Mouse (Mus musculus) liver, adult 2 months (tissue): ENCODE measurements at regions not wholly inside any gene's neighbourhood (a gene's known extent, or its start where the extent isn't known, plus 50 kb on each side); places are given as distances from the start of the nearest gene placed in this dataset.

ENCODE experiments used
- CTCF ChIP-seq: fragments of 200-500 bp; IDR thresholded peaks from 2 replicates; pipeline ENCODE4 v1.5.1; 2011; ENCODE audit warnings: low read depth, low read length, control low read depth
- POLR2A ChIP-seq: fragments of 200-500 bp; IDR thresholded peaks from 2 replicates; pipeline ENCODE4 v1.6.1; 2011; ENCODE audit warnings: low read length, control low read depth; ENCODE audit not compliant: insufficient read depth; ENCODE audit errors: extremely low read depth

- TF ChIP-seq POLR2A (no peak), CTCF (no peak)
These were observed 245.7 kb upstream of the Rsrc1 start for GRCm38 (mm10) chr3:66735468-66735867.
